Mouse (Mus musculus): ENCODE data around the gene Vwde.

- TF ChIP-seq CTCF (IDR thresholded peaks at IDR 0.05; ENCODE audit: extremely low read depth, insufficient read length, insufficient replicate concordance, low read depth, low read length), result no peak
- no peak for TF ChIP-seq POLR2A (IDR thresholded peaks at IDR 0.05; ENCODE audit: low read depth, low read length)
Measured at GRCm38 (mm10) chr6:13166240-13166937, 58.4 kb downstream of the Vwde start.
